Mouse (Mus musculus) neural tube, embryonic 15.5 days (tissue): Measurements from ENCODE around the gene Cdkn3. TPM values are rescaled to one million over a fixed set of nuclear protein-coding genes. Genes with fewer than 3 reads are reported as not detected.
"Not testable (repeated sequence)": the region's sequence is repeated elsewhere in the genome, so short reads cannot be mapped to it uniquely, and the experiment has no call there.

Experiments used
- ATAC-seq: fragments of 200-750 bp; cut with Nextera tagmentation; 2 replicates; pipeline ENCODE4 v1.8.0; 2017; ENCODE audit warnings: mild to moderate bottlenecking, moderate TSS enrichment, moderate library complexity; ENCODE audit not compliant: low FRiP score
- H3K27ac ChIP-seq: fragments of 300-500 bp; sonication (generic); replicated peaks from 2 replicates; pipeline ENCODE4 v1.5.1; 2015; ENCODE audit warnings: mild to moderate bottlenecking, inconsistent platforms
- H3K27me3 ChIP-seq: fragments of 300-500 bp; sonication (generic); replicated peaks from 2 replicates; pipeline ENCODE4 v1.6.1; 2015; ENCODE audit warnings: inconsistent platforms
- H3K36me3 ChIP-seq: fragments of 300-500 bp; sonication (generic); 2 replicates; pipeline ENCODE4 v1.6.1; 2015; ENCODE audit warnings: inconsistent platforms
- H3K4me1 ChIP-seq: fragments of 300-500 bp; sonication (generic); 2 replicates; pipeline ENCODE4 v1.6.1; 2015; ENCODE audit warnings: inconsistent platforms
- H3K4me2 ChIP-seq: fragments of 300-500 bp; sonication (generic); 2 replicates; pipeline ENCODE4 v1.6.1; 2015; ENCODE audit warnings: inconsistent platforms, mild to moderate bottlenecking, moderate library complexity
- H3K4me3 ChIP-seq: fragments of 300-500 bp; sonication (generic); replicated peaks from 2 replicates; pipeline ENCODE4 v1.5.1; 2015; ENCODE audit warnings: mild to moderate bottlenecking, inconsistent platforms
- H3K9ac ChIP-seq: fragments of 300-500 bp; sonication (generic); replicated peaks from 2 replicates; pipeline ENCODE4 v1.6.1; 2015; ENCODE audit warnings: mild to moderate bottlenecking, inconsistent platforms
- H3K9me3 ChIP-seq: fragments of 300-500 bp; sonication (generic); replicated peaks from 2 replicates; pipeline ENCODE4 v1.6.1; 2016; ENCODE audit warnings: inconsistent platforms
- WGBS: fragments of 180-500 bp; shearing (Covaris S2); methylation state at CpG from one replicate; pipeline ENCODE4 v1.1.7; 2015; ENCODE audit warnings: mixed read lengths; 5-methylcytosine and 5-hydroxymethylcytosine counted together
- polyA plus RNA-seq: library from polyadenylated mRNA; unstranded; fragments of >200 nt; fragmentation: Nextera tagmentation; extraction: Ambion mirVana; gene quantifications from 2 replicates; pipeline ENCODE4 v1.2.1, GENCODE M21; 2015

Gene Cdkn3
- polyA plus RNA-seq, 1 experiment from 2014 or later: 9.1 TPM

- 69% methylated on average over 9 of the region's 10 CpGs for WGBS
These were observed 6.0 kb upstream of the Cdkn3 start for GRCm38 (mm10) chr14:46754371-46754770.

GRCm38 (mm10) chr14:46755851-46756250 is 4.5 kb upstream of the Cdkn3 start:
- no peak for ATAC-seq
- no peak overlapping the region for H3K4me3 ChIP-seq
- no peak overlapping the region for H3K4me2 ChIP-seq
- H3K27ac ChIP-seq: no peak overlapping the region
- H3K36me3 ChIP-seq: no peaks in the 10 kb centered on the region
- H3K4me1 ChIP-seq: peaks cover 5% of the 10 kb centered on the region
- H3K9ac ChIP-seq: no peak overlapping the region
- no peaks in the 10 kb centered on the region for H3K9me3 ChIP-seq
- 92% methylated on average over 8 of the region's 8 CpGs for WGBS
- H3K27me3 ChIP-seq: no peaks in the 10 kb centered on the region

More at GRCm38 (mm10) chr14:46754371-46754770, 6.0 kb upstream of the Cdkn3 start:
- H3K9ac ChIP-seq, H3K4me3 ChIP-seq, ATAC-seq, H3K4me1 ChIP-seq, H3K27me3 ChIP-seq, H3K27ac ChIP-seq, H3K36me3 ChIP-seq, H3K4me2 ChIP-seq, H3K9me3 ChIP-seq: not testable (repeated sequence)

- no peaks in the 10 kb centered on the region for H3K27me3 ChIP-seq
- no peak for ATAC-seq
- no peaks in the 10 kb centered on the region for H3K36me3 ChIP-seq
- H3K9me3 ChIP-seq: no peaks in the 10 kb centered on the region
- H3K9ac ChIP-seq: no peak overlapping the region
- no peak overlapping the region for H3K4me3 ChIP-seq
- WGBS: 72% methylated on average over 9 of the region's 9 CpGs
- no peak overlapping the region for H3K27ac ChIP-seq
- peaks cover 11% of the 10 kb centered on the region for H3K4me1 ChIP-seq
- no peak overlapping the region for H3K4me2 ChIP-seq
These were observed 2.6 kb upstream of the Cdkn3 start for GRCm38 (mm10) chr14:46757736-46758135.

- Histone ChIP-seq H3K9ac (no peak overlapping the region), H3K4me3 (peak overlapping the region; percentile 66), H3K36me3 (no peaks in the 10 kb centered on the region), H3K27me3 (no peaks in the 10 kb centered on the region), H3K4me2 (peak overlapping the region; percentile 95), H3K9me3 (no peaks in the 10 kb centered on the region), H3K4me1 (peaks cover 11% of the 10 kb centered on the region), H3K27ac (no peak overlapping the region)
- WGBS: 2% methylated on average over 7 of the region's 7 CpGs
- peak; percentile 26 for ATAC-seq
These were observed 379 bp upstream of the Cdkn3 start for GRCm38 (mm10) chr14:46759970-46760354.

- Histone ChIP-seq H3K4me2 (peak overlapping the region; percentile 95), H3K9ac (peak overlapping the region; percentile 66; the same call in 1 of the 2 replicates), H3K4me3 (peak overlapping the region; percentile 66), H3K27ac (no peak overlapping the region), H3K36me3 (no peaks in the 10 kb centered on the region), H3K9me3 (no peaks in the 10 kb centered on the region), H3K4me1 (peaks cover 11% of the 10 kb centered on the region), H3K27me3 (no peaks in the 10 kb centered on the region)
- no peak for ATAC-seq
- WGBS: 54% methylated on average over 6 of the region's 6 CpGs
These were observed 845 bp downstream of the Cdkn3 start for GRCm38 (mm10) chr14:46761186-46761585.

- no peak for ATAC-seq
- Histone ChIP-seq H3K4me2 (no peak overlapping the region), H3K9me3 (no peaks in the 10 kb centered on the region), H3K4me1 (no peaks in the 10 kb centered on the region), H3K36me3 (peaks cover 17% of the 10 kb centered on the region), H3K27ac (no peak overlapping the region), H3K4me3 (no peak overlapping the region), H3K27me3 (no peaks in the 10 kb centered on the region), H3K9ac (no peak overlapping the region)
- 86% methylated on average over 12 of the region's 12 CpGs for WGBS
These were observed 6.8 kb downstream of the Cdkn3 start for GRCm38 (mm10) chr14:46767116-46767515.

GRCm38 (mm10) chr14:46770036-46770435 is 9.7 kb downstream of the Cdkn3 start:
- no peak for ATAC-seq
- H3K27me3 ChIP-seq: no peaks in the 10 kb centered on the region
- H3K9me3 ChIP-seq: no peaks in the 10 kb centered on the region
- no peak overlapping the region for H3K4me3 ChIP-seq
- H3K9ac ChIP-seq: no peak overlapping the region
- peaks cover 28% of the 10 kb centered on the region for H3K36me3 ChIP-seq
- no peak overlapping the region for H3K27ac ChIP-seq
- H3K4me1 ChIP-seq: no peaks in the 10 kb centered on the region
- no peak overlapping the region for H3K4me2 ChIP-seq
- WGBS: 88% methylated on average over 6 of the region's 6 CpGs

- Histone ChIP-seq H3K4me3 (no peak overlapping the region), H3K9ac (no peak overlapping the region), H3K27ac (no peak overlapping the region), H3K9me3 (no peaks in the 10 kb centered on the region), H3K4me1 (no peaks in the 10 kb centered on the region), H3K27me3 (no peaks in the 10 kb centered on the region), H3K36me3 (peaks cover 61% of the 10 kb centered on the region), H3K4me2 (no peak overlapping the region)
- no peak for ATAC-seq
- WGBS: 98% methylated on average over 9 of the region's 9 CpGs
These were observed 18.4 kb downstream of the Cdkn3 start for GRCm38 (mm10) chr14:46778756-46779155.

GRCm38 (mm10) chr14:46779217-46779616 is 18.9 kb downstream of the Cdkn3 start:
- Histone ChIP-seq H3K4me3 (no peak overlapping the region), H3K4me1 (0 out of 2 replicates have a peak, but pooled peaks cover under 1% of the 10 kb centered on the region), H3K27ac (no peak overlapping the region), H3K9ac (no peak overlapping the region), H3K36me3 (peaks cover 58% of the 10 kb centered on the region), H3K9me3 (no peaks in the 10 kb centered on the region), H3K27me3 (no peaks in the 10 kb centered on the region), H3K4me2 (no peak overlapping the region)
- ATAC-seq: no peak
- 93% methylated on average over 7 of the region's 7 CpGs for WGBS

GRCm38 (mm10) chr14:46781086-46781485 is 20.7 kb downstream of the Cdkn3 start:
- H3K27me3 ChIP-seq: no peaks in the 10 kb centered on the region
- peaks cover 13% of the 10 kb centered on the region for H3K4me1 ChIP-seq
- 95% methylated on average over 7 of the region's 7 CpGs for WGBS
- H3K9ac ChIP-seq: no peak overlapping the region
- H3K9me3 ChIP-seq: no peaks in the 10 kb centered on the region
- H3K4me3 ChIP-seq: no peak overlapping the region
- no peak for ATAC-seq
- H3K36me3 ChIP-seq: peaks cover 40% of the 10 kb centered on the region
- H3K27ac ChIP-seq: no peak overlapping the region
- H3K4me2 ChIP-seq: no peak overlapping the region

- no peak for ATAC-seq
- no peak overlapping the region for H3K4me2 ChIP-seq
- H3K9ac ChIP-seq: no peak overlapping the region
- no peaks in the 10 kb centered on the region for H3K27me3 ChIP-seq
- no peak overlapping the region for H3K4me3 ChIP-seq
- peaks cover 24% of the 10 kb centered on the region for H3K4me1 ChIP-seq
- no peaks in the 10 kb centered on the region for H3K9me3 ChIP-seq
- peaks cover 31% of the 10 kb centered on the region for H3K36me3 ChIP-seq
- no peak overlapping the region for H3K27ac ChIP-seq
- 89% methylated on average over 8 of the region's 8 CpGs for WGBS
These were observed 22.0 kb downstream of the Cdkn3 start for GRCm38 (mm10) chr14:46782187-46782828.

- H3K9ac ChIP-seq: no peak overlapping the region
- no peak overlapping the region for H3K4me2 ChIP-seq
- H3K9me3 ChIP-seq: no peaks in the 10 kb centered on the region
- H3K4me1 ChIP-seq: peaks cover 24% of the 10 kb centered on the region
- H3K36me3 ChIP-seq: peaks cover 21% of the 10 kb centered on the region
- H3K4me3 ChIP-seq: no peak overlapping the region
- ATAC-seq: no peak
- WGBS: 87% methylated on average over 10 of the region's 10 CpGs
- no peak overlapping the region for H3K27ac ChIP-seq
- H3K27me3 ChIP-seq: no peaks in the 10 kb centered on the region
These were observed 23.1 kb downstream of the Cdkn3 start for GRCm38 (mm10) chr14:46783327-46783926.
